Mouse (Mus musculus): Measurements from ENCODE around the gene Casp8.

DNA sequence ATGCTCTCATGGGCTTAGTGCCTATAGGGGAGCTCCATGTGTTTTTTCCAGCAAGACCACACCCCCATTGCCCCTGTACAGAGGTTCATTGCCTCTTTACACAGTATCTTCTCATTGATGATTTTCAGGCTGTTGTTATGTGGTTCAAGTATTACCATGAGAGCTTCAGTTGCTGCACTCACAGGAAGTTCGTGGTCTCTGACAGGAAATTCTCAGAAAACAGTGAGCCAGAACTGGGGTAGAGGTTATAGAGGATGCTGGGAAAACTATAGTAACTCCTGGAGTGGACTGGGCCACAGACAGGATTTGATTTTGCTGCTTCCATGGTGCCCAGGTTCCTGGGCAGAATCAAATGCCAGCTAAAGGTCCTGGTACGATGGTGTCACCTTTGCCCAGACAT lies 2.2 kb downstream of the Casp8 start:
- TF ChIP-seq CTCF (IDR thresholded peaks at IDR 0.05; ENCODE audit: extremely low read depth, insufficient read length, insufficient replicate concordance, low read depth, low read length) (no peak), POLR2A (IDR thresholded peaks at IDR 0.05; ENCODE audit: low read depth, low read length) (no peak)
